Mouse (Mus musculus): Measurements from ENCODE around the gene Opcml. TPM values are rescaled to one million over a fixed set of nuclear protein-coding genes. Genes with fewer than 3 reads are reported as not detected.

Gene Opcml
- polyA plus RNA-seq, 1 experiment from 2014 or later = 3.8 TPM

DNA sequence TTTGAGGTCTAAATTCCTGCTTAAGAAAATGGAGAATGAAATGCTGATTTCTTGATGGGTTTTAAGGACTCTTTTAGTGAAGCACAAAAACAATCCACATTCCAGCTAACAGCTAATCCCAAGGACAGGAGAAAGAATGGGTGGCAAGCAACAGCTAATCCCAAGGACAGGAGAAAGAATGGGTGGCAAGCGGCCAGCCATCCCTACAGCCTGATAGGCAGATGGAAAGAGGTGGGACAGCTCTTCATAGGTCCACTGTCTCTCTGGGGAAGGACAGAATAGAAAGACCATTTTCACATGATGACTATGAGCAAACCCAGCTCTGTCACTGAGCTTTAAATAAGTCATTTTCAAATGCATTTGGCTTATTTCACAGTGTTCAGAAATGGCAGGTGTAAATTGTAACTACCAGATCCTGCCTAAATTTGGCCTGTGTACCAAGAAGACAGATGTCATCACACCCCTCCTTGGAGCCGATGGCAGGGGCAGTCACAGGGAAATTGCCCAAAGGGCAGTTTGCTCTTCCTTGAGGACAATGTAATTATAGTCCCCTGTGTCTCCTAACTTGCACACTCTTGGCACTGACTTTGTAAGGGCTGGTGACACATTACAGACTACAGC, 427.6 kb downstream of the Opcml start:
- Histone ChIP-seq H3K27me3 (no peaks in the 10 kb centered on the region), H3K4me1 (no peaks in the 10 kb centered on the region), H3K4me2 (replicated peaks) (no peak overlapping the region), H3K27ac (no peak overlapping the region), H3K9ac (no peak overlapping the region), H3K4me3 (no peak overlapping the region), H3K9me3 (no peaks in the 10 kb centered on the region), H3K36me3 (no peaks in the 10 kb centered on the region)
- 62% methylated on average over 2 of the region's 2 CpGs for WGBS
- ATAC-seq (ENCODE audit: insufficient number of reproducible peaks, insufficient read depth, low FRiP score, low TSS enrichment) = no peak

DNA sequence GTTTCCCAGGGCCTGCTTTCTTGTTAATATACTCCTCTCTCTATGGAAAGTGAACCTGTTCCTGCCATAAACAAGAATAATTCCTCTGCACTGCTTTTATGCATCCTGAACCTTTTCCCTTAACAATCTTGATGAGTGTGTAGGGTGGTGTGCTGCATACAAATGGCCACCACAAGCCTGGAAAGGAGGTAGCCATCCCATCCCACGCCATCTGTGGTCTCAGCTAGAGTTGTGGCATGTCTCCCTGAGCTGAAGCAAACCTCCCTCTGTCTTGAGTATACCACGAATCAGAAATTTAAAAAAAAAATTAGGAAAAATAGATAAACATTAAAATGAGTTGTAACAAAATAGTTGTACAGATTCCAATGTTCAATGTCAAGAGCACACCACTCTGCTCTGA, 432.2 kb downstream of the Opcml start:
- H3K36me3 ChIP-seq = no peaks in the 10 kb centered on the region
- 66% methylated on average over 2 of the region's 2 CpGs for WGBS
- no peak overlapping the region for H3K9ac ChIP-seq
- H3K4me2 ChIP-seq (replicated peaks) = no peak overlapping the region
- no peaks in the 10 kb centered on the region for H3K9me3 ChIP-seq
- H3K27me3 ChIP-seq = no peaks in the 10 kb centered on the region
- H3K4me1 ChIP-seq = no peaks in the 10 kb centered on the region
- ATAC-seq (ENCODE audit: insufficient number of reproducible peaks, insufficient read depth, low FRiP score, low TSS enrichment) = no peak
- no peak overlapping the region for H3K27ac ChIP-seq
- no peak overlapping the region for H3K4me3 ChIP-seq

DNA sequence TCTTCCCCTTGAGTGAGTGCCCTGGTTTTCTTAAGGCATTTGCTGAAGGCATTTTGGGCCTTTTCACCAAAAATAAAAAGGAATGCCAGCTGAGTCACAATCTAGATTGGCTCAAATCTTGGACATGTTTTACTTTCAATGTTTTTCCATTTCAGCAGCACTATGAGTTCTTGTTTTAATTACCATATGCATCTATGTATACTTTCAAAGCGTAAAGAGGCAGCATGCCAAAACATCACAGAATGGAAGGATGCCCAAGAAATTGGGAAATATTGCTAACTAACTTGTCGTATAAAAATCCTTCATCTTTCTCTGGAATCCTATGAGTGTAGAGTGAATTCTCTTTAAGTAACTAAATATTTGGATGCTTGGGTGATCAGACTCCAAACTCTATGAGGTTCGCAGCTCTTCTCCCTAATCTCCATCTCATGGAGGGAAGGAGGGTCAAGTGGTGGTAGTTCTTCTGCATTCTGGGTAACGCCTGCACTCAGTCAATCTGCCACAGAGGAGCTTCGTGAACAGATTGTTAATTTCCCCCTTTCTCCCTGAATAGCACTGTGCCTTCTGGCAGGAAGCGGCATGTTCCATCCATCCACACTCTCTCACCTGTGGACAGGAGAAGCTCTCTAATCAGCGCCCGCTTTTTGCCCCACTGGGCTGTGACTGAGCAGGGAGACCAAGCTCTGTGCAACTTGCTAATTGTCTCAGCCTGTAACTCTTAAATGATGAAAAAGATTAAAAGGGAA, 435.4 kb downstream of the Opcml start:
- no peak overlapping the region for H3K9ac ChIP-seq
- no peak for ATAC-seq (ENCODE audit: insufficient number of reproducible peaks, insufficient read depth, low FRiP score, low TSS enrichment)
- no peaks in the 10 kb centered on the region for H3K9me3 ChIP-seq
- H3K4me3 ChIP-seq = no peak overlapping the region
- no peaks in the 10 kb centered on the region for H3K4me1 ChIP-seq
- WGBS = 84% methylated on average over 8 of the region's 8 CpGs
- H3K27ac ChIP-seq = no peak overlapping the region
- no peaks in the 10 kb centered on the region for H3K27me3 ChIP-seq
- no peak overlapping the region for H3K4me2 ChIP-seq (replicated peaks)
- H3K36me3 ChIP-seq = no peaks in the 10 kb centered on the region

DNA sequence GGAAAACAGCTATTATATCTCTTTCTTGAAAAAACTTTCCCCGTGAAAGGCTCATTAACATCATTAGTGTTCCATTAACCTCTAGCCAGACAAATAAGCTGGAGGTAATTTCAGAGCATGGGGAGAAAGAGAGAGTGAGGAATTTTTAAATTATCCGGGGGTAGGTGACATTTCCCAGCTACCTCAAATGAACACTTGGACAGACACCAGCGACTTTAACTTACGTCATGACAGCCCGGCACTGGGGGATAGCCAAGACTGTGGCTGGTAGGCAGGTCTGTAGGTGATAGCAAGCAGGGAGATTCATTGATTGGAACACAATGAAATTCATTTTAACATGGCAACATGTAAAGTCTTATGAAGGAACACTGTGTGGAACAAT, 436.0 kb downstream of the Opcml start:
- Histone ChIP-seq H3K27me3 (no peaks in the 10 kb centered on the region), H3K4me3 (no peak overlapping the region), H3K4me1 (no peaks in the 10 kb centered on the region), H3K27ac (no peak overlapping the region), H3K4me2 (replicated peaks) (no peak overlapping the region), H3K9ac (no peak overlapping the region), H3K36me3 (no peaks in the 10 kb centered on the region), H3K9me3 (no peaks in the 10 kb centered on the region)
- ATAC-seq (ENCODE audit: insufficient number of reproducible peaks, insufficient read depth, low FRiP score, low TSS enrichment) = no peak
- WGBS = 59% methylated on average over 5 of the region's 5 CpGs

DNA sequence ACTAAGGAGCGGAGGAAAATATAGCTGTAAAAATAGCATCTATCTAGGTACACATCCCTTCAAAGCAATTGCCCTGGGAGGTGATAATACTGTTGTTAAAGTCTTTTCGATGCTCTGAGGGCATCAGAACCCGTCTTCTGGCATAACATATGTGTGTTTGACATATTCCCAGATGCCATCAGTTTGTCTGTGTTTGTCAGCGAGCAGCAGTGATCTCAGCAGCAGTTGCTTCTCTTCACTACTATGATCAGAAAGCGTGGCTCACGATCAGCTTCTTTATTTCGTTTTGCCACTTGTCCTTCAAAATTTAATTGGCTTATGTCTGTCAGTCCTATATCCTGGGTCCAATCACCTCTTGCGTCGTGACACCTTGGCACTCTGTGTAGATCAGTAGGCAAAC, 447.9 kb downstream of the Opcml start:
- no peak overlapping the region for H3K4me3 ChIP-seq

DNA sequence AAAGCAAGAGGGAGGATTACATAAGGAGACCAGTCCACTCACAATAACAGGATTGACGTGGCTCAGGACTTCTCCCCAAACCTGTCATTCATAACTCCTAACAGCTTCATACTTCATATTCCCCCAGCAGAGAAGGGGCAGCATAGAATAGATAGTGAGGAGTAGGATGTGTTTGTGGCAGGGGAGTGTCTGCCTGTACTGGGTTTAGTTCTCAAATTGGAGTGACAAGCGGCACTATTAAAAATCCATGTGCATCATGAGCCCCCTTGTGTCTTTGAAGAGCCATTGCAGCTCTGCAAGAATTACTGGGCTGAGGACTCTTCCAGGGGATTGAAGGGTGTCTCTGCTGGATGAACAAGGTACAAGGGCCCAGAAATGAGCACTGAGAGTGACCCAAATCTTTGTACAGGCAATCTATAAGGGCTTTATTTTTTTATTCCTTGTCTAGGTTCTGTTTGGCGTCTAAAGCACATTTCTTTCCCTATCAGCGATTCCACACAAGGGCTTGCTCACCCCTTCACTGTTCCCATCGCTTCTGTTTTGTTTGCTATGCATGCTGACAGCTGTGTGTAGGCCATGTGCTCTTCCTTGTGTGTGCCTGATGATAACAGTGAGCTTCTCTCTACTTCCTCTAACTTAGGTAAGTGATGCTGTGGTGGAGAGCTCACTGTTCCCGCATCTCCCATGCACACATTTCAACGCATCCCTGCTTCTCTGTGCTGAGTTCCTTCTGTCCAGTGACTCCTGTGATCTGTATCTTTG, 457.3 kb downstream of the Opcml start:
- H3K27me3 ChIP-seq = no peaks in the 10 kb centered on the region
- H3K36me3 ChIP-seq = no peaks in the 10 kb centered on the region
- H3K4me1 ChIP-seq = no peaks in the 10 kb centered on the region
- no peak overlapping the region for H3K4me2 ChIP-seq (replicated peaks)
- H3K4me3 ChIP-seq = no peak overlapping the region
- no peak overlapping the region for H3K27ac ChIP-seq
- WGBS = 63% methylated on average over 7 of the region's 7 CpGs
- H3K9ac ChIP-seq = no peak overlapping the region
- ATAC-seq (ENCODE audit: insufficient number of reproducible peaks, insufficient read depth, low FRiP score, low TSS enrichment) = no peak
- no peaks in the 10 kb centered on the region for H3K9me3 ChIP-seq

More for the DNA sequence above, 447.9 kb downstream of the Opcml start:
- Histone ChIP-seq H3K27me3 (no peaks in the 10 kb centered on the region), H3K9ac (no peak overlapping the region), H3K36me3 (no peaks in the 10 kb centered on the region), H3K4me1 (no peaks in the 10 kb centered on the region), H3K4me2 (replicated peaks) (no peak overlapping the region), H3K9me3 (no peaks in the 10 kb centered on the region), H3K27ac (no peak overlapping the region)
- WGBS = 87% methylated on average over 9 of the region's 9 CpGs
- no peak for ATAC-seq (ENCODE audit: insufficient number of reproducible peaks, insufficient read depth, low FRiP score, low TSS enrichment)

DNA sequence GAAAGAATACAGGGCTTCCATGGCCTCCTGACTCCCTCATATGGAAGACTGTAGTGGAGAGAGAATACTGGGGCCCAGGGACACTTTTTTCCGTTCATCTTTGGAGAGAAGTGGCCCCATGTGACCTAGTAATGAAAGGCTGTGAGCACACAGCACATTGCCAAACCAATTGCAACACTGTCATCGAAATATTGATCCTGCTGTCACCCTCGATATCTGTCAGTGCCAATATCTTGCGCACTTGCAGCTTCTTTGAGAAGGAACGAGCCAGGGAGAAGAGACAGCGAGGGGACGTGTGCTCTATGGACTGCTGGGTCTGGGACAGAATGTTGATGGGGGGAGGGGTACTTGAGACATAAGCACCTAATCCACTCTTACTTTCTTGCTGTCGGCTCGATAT, 460.8 kb downstream of the Opcml start:
- H3K9me3 ChIP-seq = no peaks in the 10 kb centered on the region
- whole genome bisulfite sequencing = 81% methylated on average over 9 of the region's 9 CpGs
- H3K4me3 ChIP-seq = no peak overlapping the region
- no peak overlapping the region for H3K27ac ChIP-seq
- no peak overlapping the region for H3K9ac ChIP-seq
- H3K27me3 ChIP-seq = no peaks in the 10 kb centered on the region
- H3K4me1 ChIP-seq = no peaks in the 10 kb centered on the region
- H3K4me2 ChIP-seq (replicated peaks) = no peak overlapping the region
- no peaks in the 10 kb centered on the region for H3K36me3 ChIP-seq
- ATAC-seq (ENCODE audit: insufficient number of reproducible peaks, insufficient read depth, low FRiP score, low TSS enrichment) = no peak

DNA sequence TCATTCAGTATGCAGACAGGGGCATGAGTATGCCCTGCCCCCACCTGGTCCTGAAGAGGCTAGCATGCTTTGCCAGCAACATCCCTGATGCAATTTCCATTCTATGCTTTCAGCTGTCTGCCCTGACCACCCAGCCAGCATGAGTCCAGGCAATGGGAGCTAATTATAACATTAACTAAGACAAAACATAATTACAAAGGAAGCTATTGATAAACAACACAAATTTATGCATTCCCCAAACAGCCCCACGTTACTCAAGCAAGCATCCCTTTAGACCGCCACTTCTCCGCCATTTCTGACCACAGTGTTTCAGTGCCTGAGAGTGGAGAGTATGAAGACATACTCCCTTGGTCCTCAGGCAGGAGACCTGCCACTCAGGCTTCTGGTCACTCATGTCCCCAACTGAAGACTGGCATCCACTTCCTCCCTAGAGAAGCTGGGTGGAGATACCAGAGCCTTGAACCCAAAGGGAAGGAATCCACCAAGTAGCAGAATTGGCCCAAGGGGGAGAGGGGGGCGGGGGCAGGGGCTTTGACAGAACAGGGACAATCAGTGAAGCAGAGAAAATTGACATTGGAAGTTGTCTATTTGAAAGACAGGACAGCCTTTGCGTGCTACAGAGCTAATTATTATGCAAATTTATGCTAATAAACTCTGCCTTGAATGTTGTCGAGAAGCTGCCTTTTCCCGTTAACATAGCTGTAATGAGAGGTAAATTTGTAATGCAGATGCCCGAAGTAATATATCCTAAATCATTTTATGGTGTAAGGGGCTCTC, 464.7 kb downstream of the Opcml start:
- no peaks in the 10 kb centered on the region for H3K9me3 ChIP-seq
- H3K27ac ChIP-seq = no peak overlapping the region
- H3K9ac ChIP-seq = no peak overlapping the region
- 74% methylated on average over 8 of the region's 8 CpGs for WGBS
- ATAC-seq (ENCODE audit: insufficient number of reproducible peaks, insufficient read depth, low FRiP score, low TSS enrichment) = no peak
- H3K4me1 ChIP-seq = no peaks in the 10 kb centered on the region
- no peak overlapping the region for H3K4me3 ChIP-seq
- H3K27me3 ChIP-seq = no peaks in the 10 kb centered on the region; the same call in 1 of the 2 replicates
- no peaks in the 10 kb centered on the region for H3K36me3 ChIP-seq
- no peak overlapping the region for H3K4me2 ChIP-seq (replicated peaks)

DNA sequence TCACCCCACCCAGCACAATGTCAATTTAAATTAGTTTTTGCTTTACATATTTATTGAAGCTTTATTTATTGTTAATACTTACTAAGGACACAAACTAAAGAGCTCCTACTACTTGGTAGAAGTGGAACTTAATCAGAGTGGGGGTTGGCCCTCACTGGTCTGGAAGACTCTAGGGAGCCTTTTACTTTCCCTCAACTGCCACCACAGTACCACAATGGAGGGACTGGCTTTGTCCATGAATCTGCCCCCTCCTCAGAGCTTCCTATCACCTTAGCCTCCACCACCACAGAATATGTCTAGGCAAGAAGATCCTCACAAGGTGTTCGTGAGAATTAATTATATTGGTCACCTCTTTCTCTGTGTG, 465.3 kb downstream of the Opcml start:
- H3K36me3 ChIP-seq = no peaks in the 10 kb centered on the region
- no peaks in the 10 kb centered on the region for H3K9me3 ChIP-seq
- no peaks in the 10 kb centered on the region; the same call in 1 of the 2 replicates for H3K27me3 ChIP-seq
- H3K9ac ChIP-seq = no peak overlapping the region
- H3K4me2 ChIP-seq (replicated peaks) = no peak overlapping the region
- WGBS = 81% methylated on average over 1 of the region's 1 CpGs
- no peak for ATAC-seq (ENCODE audit: insufficient number of reproducible peaks, insufficient read depth, low FRiP score, low TSS enrichment)
- H3K4me3 ChIP-seq = no peak overlapping the region
- H3K27ac ChIP-seq = no peak overlapping the region
- H3K4me1 ChIP-seq = no peaks in the 10 kb centered on the region

DNA sequence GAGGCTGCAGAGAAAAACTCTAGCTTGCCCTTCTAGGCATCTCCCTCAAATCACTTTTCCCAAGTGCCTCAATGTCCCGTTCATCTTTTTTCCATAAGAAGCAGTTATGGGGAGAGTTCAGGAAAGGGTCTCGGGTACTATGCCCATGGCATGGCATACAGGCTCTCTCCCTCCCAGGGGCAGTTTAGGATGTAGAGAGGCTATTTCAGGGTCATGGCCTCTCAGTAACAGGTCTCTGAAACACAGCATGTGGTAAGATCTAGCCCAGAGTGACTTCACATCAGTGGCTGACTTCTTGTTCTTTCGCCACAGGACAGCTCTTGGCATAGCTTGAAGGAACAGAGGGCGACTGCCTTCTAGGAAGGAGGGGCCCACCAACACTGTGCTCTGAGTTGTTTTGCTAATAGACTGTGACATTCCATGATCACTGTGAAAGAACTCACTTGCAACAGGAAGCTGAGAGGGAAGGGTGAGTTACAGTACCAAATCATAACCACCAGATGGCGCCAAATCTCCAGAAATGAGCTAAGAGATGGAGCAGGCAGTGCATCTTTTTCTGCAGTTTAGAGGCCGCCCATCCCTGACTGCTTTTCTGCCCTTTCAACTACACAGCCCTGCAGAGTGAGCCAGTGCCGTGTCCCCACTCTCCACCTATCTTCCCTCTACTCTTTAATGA, 470.6 kb downstream of the Opcml start:
- H3K9me3 ChIP-seq = no peaks in the 10 kb centered on the region
- no peaks in the 10 kb centered on the region for H3K36me3 ChIP-seq
- no peak overlapping the region for H3K4me2 ChIP-seq (replicated peaks)
- 18% methylated on average over 7 of the region's 7 CpGs for WGBS
- no peak overlapping the region for H3K9ac ChIP-seq
- H3K4me3 ChIP-seq = no peak overlapping the region
- ATAC-seq (ENCODE audit: insufficient number of reproducible peaks, insufficient read depth, low FRiP score, low TSS enrichment) = 0 out of 2 replicates have a peak, but pooled peaks have one; percentile 22
- H3K4me1 ChIP-seq = no peaks in the 10 kb centered on the region
- no peak overlapping the region for H3K27ac ChIP-seq
- no peaks in the 10 kb centered on the region; the same call in 1 of the 2 replicates for H3K27me3 ChIP-seq

DNA sequence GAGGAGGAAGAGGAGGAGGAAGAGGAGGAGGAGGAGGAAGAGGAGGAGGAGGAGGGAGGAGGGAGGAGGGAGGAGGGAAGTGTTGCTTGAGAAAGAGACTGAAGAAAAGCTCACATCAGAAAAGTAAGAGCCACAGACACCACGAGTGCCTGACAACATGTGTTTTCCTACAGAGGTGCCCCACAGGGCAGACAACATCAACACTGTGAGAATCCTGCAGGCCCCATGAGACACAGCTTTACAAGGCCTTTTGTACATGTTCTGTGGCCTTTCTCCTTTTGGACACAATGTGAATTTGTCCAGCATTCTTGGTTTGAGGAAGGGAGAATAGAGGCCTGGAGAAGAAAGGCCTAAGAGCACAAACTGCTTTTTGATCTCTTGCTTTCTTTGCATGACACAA, 471.4 kb downstream of the Opcml start:
- no peaks in the 10 kb centered on the region for H3K36me3 ChIP-seq
- no peak for ATAC-seq (ENCODE audit: insufficient number of reproducible peaks, insufficient read depth, low FRiP score, low TSS enrichment)

More for the DNA sequence above, 471.4 kb downstream of the Opcml start:
- H3K27ac ChIP-seq = no peak overlapping the region
- H3K9me3 ChIP-seq = no peaks in the 10 kb centered on the region
- H3K4me1 ChIP-seq = no peaks in the 10 kb centered on the region
- H3K27me3 ChIP-seq = no peaks in the 10 kb centered on the region; the same call in 1 of the 2 replicates
- H3K9ac ChIP-seq = no peak overlapping the region
- no peak overlapping the region for H3K4me3 ChIP-seq
- 43% methylated on average over 1 of the region's 1 CpGs for WGBS
- H3K4me2 ChIP-seq (replicated peaks) = no peak overlapping the region

Measured in embryonic facial prominence, embryonic 12.5 days (tissue).